Mouse (Mus musculus): ENCODE data around the gene Hspa8.

- TF ChIP-seq CTCF (IDR thresholded peaks at IDR 0.05; ENCODE audit: low read depth): peak; percentile 44; the same call in 1 of the 2 replicates
- no peak for TF ChIP-seq EP300 (IDR thresholded peaks at IDR 0.05; ENCODE audit: low read depth)
Observed at GRCm38 (mm10) chr9:40806440-40807288, 5.9 kb downstream of the Hspa8 start.
